Mouse (Mus musculus) 3T3-L1 (cell line): Measurements from ENCODE around the gene Slc10a4.
"Not testable (repeated sequence)": the region's sequence is repeated elsewhere in the genome, so short reads cannot be mapped to it uniquely, and the experiment has no call there.

Source experiments
- DNase-seq: peaks from one replicate; pipeline ENCODE4 v3.0.0-alpha.2; 2015; ENCODE audit warnings: low read depth, low spot score

The Slc10a4 gene

DNA sequence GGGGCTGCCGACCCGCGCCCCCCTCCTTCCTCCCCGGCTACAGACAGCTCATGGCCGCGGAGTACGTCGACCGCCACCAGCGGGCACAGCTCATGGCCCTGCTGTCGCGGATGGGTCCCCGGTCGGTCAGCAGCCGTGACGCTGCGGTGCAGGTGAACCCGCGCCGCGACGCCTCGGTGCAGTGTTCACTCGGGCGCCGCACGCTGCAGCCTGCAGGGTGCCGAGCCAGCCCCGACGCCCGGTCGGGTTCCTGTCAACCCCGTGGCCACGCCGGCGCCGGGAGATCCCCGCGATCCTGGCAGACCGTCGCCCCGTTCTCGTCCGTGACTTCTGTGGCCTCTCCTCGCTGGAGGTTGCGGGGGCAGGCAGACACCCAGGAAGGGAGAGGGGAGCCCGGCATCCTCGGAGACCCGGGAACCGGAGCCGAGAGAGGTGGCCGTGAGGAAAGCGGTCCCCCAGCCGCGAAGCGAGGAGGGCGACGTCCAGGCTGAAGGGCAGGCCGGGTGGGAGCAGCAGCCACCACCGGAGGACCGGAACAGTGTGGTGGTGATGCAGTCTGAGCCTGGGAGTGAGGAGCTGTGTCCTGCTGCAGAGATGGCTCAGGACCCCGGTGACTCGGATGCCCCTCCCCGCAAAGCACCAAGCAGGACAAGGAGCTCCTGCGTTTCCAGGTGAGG, 7.1 kb downstream of the Slc10a4 start:
- not testable (repeated sequence) for DNase-seq

DNA sequence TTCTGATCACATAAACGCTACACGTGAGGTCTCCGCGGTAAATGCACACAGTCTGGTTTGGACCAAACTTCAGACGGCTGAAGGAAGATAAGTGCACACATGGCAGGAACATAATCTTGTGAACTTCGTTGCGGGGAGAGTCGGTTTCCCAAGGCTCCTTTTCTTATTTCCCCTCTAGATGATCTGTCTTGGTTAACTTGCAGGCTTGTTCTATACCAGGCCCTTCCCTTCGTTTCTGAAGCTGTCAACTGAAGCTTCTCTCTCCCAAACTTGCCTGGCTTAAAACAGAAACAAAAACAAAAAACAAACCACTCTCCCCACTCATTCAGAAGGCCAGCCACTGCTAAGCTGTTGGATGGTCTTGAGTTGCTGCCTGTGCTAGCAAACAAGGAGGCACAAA, 8.1 kb downstream of the Slc10a4 start:
- no peak for DNase-seq

DNA sequence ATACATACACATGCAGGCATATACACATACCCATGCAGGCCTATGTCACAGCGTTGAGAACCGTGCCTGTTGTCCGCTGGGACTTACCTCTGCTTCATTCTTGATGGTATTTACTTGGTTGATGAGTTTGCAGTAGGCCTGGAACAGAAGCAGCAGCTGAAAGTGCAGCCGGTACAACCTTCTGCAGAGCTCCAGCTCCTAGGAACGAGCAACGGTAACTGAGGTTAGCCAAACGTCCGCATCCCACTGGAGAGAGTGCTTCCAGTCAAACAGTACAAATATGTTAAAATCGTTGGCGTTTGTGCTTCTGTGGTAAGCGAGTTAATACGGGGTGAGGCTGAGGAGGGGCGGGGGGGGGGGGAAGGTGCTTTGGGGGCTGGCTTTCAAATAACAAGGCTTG, 17.1 kb downstream of the Slc10a4 start:
- no peak for DNase-seq

DNA sequence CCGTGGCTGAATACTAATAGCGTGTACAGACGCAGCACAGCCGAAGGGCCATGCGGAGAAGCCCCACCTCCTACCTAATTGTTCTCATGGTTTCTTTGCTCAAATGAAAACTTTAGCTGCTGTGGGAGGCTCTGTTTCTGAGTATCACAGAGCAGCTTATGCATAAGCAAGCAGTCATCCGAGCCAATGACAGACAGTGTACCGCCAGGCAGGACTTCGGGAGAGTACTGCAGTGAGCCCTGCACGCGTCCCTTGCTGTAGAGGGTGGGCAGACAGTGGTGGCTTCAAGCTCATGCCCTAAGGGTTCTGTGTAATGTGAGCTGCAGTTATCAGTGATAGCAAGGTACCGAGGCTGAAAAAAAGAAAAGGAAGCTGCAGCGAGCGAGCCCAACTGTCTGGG, 22.0 kb downstream of the Slc10a4 start:
- DNase-seq = no peak

DNA sequence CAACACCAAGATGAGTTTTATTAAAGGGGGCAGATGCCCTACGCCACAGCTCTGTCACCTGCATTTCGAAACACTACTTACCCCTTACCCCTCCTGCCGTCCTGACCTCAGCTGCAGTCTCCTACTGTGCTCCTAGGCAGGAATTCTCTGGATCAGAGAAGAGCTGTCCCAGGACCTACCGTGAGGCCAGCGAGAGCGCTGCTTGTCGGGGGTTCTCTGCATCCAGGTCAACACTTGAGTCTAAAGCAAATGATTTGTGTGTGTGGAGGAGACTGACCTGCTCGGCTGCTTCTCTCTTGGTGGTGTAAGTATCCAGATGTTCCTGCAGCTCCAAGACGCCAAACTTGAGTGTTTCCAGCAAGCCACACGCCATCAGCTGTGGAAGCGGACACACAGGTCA, 25.8 kb downstream of the Slc10a4 start:
- no peak for DNase-seq

DNA sequence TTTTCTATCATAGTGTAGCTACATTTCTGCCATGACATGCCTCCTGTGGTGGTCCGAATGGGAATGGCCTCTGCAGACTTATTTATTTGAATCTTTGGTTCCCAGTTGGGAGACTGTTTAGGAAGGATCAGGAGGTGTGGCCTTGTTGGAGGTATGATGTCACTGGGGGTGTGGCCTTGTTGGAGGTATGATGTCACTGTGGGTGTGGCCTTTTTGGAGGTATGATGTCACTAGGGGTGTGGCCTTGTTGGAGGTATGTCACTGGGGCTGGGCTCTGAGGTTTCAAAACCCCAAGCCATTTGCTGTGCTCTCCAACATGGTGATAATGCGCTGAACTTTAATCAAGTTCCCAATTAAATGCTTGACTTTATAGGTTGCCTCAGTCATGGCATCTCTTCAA, 37.4 kb downstream of the Slc10a4 start:
- peak; percentile 35 for DNase-seq

DNA sequence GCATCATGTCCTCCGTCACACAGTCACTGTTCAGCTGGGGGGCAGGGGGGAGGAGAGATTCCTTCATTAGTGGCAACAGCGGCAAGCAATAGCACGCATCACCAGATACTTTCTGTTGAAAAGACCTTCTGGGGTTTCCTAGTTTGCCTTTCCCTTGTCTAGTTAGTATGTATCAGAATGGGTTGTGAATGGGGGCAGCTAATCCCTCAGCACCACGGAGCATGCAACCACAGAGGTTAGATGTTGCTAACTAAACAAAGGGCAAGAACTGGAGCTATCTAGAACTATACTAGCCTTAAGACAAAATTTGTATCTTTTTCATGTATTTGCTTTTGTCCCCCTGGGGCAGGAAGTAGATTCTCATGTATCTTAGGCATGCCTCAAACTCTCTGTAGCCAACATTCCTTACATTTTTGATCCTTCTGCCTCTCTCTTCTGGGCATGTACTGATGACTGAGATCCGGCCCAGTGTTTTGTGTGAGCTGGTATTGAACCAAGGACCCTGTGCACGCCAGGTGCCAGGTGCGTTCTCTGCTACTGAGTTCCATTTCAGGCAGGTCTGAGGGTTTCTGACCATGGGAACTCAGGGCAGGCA, 41.1 kb downstream of the Slc10a4 start:
- peak; percentile 66 for DNase-seq

DNA sequence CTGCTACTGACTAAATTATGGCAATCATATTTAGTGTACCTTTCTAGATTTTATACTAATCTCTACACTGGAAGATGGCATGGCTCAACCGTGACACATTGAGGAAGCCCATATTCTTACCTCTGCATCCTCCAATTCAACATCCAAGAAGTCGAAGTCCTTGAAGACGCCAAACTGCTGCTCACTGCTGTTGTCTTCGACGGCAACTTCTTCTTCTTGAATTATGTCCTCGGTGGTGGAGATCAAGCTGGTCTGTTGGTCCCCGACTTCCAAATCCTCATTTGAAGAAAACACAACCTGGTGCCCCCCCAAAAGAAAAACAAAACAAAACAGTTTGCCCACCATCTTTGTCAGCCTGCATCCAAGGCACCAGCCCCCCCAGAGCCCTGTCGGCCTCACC, 47.2 kb downstream of the Slc10a4 start:
- DNase-seq = no peak

DNA sequence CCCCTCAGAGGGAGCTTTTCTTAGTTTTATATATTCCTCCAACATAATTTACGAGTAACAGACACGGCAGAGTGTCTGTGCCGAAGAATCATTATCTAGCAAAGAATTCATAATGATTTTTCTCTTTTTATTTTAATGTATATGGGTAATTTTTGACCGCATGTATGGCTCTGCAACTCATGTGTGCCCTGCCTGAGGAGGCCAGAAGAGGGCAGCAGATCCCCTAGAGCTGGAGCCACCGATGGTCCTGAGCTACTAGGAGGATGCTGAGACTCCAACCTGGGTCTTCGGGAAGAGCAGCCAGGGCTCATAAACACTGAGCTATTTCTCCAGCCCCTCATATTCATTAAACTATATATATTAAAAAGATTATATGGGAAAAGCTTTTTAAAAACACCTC, 49.8 kb downstream of the Slc10a4 start:
- DNase-seq = peak; percentile 29

DNA sequence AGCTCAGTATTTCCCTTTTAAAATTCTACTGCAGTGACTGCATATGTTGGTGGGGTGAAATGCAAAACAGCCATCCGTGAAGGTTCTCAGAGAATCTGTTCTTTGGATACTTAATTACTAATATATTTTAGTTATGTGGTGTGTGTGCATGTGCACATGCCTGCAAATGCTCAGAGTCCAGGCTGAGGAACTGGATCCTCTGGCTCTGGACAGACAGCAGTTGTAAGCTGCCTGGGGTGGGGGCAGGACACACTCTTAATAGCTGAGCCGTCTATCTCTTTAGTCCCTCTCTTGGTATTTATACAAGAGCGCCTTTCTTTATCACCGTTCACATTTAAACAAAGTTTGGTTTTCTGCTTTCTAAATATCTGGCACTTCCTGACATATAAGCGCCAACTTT, 50.3 kb downstream of the Slc10a4 start:
- no peak for DNase-seq

DNA sequence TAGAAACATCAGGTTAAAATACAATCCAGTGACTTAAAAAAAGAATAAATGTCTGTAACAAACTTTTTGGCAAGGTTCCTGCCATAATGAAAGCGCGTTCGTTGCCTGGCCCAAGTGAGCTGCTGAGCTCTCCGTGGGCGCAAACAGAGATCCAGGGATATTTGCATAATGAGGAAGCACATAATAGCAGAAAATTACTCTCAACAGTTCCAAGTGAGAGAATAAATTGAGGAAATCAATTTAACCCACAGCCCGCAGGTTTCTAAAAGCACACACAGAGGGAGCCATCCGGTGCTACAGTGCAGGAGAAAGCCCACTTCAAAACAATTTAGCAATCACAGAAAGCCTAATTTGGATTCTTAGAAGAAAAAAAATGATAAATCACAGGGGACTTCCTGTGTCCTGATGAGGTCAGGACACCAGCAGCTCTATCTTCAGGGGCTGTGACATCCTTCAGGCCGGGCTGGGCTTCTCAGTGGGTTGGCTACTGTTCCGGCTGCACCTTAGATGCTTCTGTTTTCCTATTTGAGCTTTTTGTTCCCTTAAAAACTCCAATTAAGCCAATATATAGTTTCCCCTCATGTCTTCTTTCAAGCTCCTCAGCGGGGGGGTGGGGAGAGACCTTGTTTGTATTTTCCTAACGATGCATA, 54.9 kb downstream of the Slc10a4 start:
- DNase-seq = no peak
